Mouse (Mus musculus) heart, postnatal 0 days (tissue): ENCODE data around the gene Tdpoz1.

ENCODE experiments used
- CTCF ChIP-seq: IDR thresholded peaks from 2 replicates; pipeline ENCODE4 v1.5.1; 2016; ENCODE audit warnings: antibody characterized with exemption, control low read depth, low read depth
- EP300 ChIP-seq: IDR thresholded peaks from 2 replicates; pipeline ENCODE4 v1.6.1; 2016; ENCODE audit warnings: antibody characterized with exemption, low read depth

GRCm38 (mm10) chr3:93652586-93652985 lies 23.5 kb downstream of the Tdpoz1 start, which contains the start of gene Tdpoz2:
- TF ChIP-seq CTCF = no peak
- TF ChIP-seq EP300 = no peak
